Mouse (Mus musculus): ENCODE measurements around the gene Pklr.

Gene Pklr

GRCm38 (mm10) chr3:89135958-89136357 lies at the start of gene Pklr:
Pklr (plus strand) TSS chr3:89136142.
- in situ Hi-C loops (cut with MboI, MseI) = no loop called here

GRCm38 (mm10) chr3:89087338-89088110 lies 48.4 kb upstream of the Pklr start:
- in situ Hi-C loops (cut with MboI, MseI) = no loop called here

GRCm38 (mm10) chr3:89088974-89089373 lies 47.0 kb upstream of the Pklr start:
- in situ Hi-C loops (cut with MboI, MseI) = no loop called here

- in situ Hi-C loops (cut with MboI, MseI) = loop anchor here (5.0 kb wide), 1 partner anchor 117 kb away; no protein-coding TSS in a partner anchor
Measured at GRCm38 (mm10) chr3:89089882-89090591, 45.9 kb upstream of the Pklr start.

GRCm38 (mm10) chr3:89090694-89091655 lies 45.0 kb upstream of the Pklr start:
- in situ Hi-C loops (cut with MboI, MseI) = loop anchor here (5.0 kb wide), 1 partner anchor 116 kb away; no protein-coding TSS in a partner anchor

- in situ Hi-C loops (cut with MboI, MseI) = loop anchor here (5.0 kb wide), 1 partner anchor 115 kb away; no protein-coding TSS in a partner anchor
Measured at GRCm38 (mm10) chr3:89091811-89092508, 44.0 kb upstream of the Pklr start.

GRCm38 (mm10) chr3:89092509-89093090 lies 43.3 kb upstream of the Pklr start:
- in situ Hi-C loops (cut with MboI, MseI) = loop anchor here (5.0 kb wide), 1 partner anchor 115 kb away; no protein-coding TSS in a partner anchor

GRCm38 (mm10) chr3:89093175-89093574 lies 42.8 kb upstream of the Pklr start, which contains the start of gene Rusc1:
Rusc1 (minus strand) TSS chr3:89093311.
- in situ Hi-C loops (cut with MboI, MseI) = loop anchor here (5.0 kb wide), 1 partner anchor 114 kb away; no protein-coding TSS in a partner anchor

GRCm38 (mm10) chr3:89094021-89094420 lies 41.9 kb upstream of the Pklr start:
- in situ Hi-C loops (cut with MboI, MseI) = loop anchor here (5.0 kb wide), 1 partner anchor 113 kb away; no protein-coding TSS in a partner anchor

GRCm38 (mm10) chr3:89100811-89101210 lies 35.1 kb upstream of the Pklr start, which contains the start of gene Gm43738:
Gm43738 (minus strand) TSS chr3:89101099.
- in situ Hi-C loops (cut with MboI, MseI) = no loop called here

GRCm38 (mm10) chr3:89101459-89101811 lies 34.5 kb upstream of the Pklr start:
- in situ Hi-C loops (cut with MboI, MseI) = no loop called here

- in situ Hi-C loops (cut with MboI, MseI) = no loop called here
Measured at GRCm38 (mm10) chr3:89101812-89102494, 34.0 kb upstream of the Pklr start, which contains the start of gene Fdps. Fdps (minus strand) TSS chr3:89101959.

GRCm38 (mm10) chr3:89102495-89103290 lies 33.2 kb upstream of the Pklr start:
- in situ Hi-C loops (cut with MboI, MseI) = no loop called here

- in situ Hi-C loops (cut with MboI, MseI) = no loop called here
Measured at GRCm38 (mm10) chr3:89103291-89103595, 32.7 kb upstream of the Pklr start.

- in situ Hi-C loops (cut with MboI, MseI) = no loop called here
Measured at GRCm38 (mm10) chr3:89106881-89107280, 29.1 kb upstream of the Pklr start.

GRCm38 (mm10) chr3:89107545-89107944 lies 28.4 kb upstream of the Pklr start:
- in situ Hi-C loops (cut with MboI, MseI) = no loop called here

- in situ Hi-C loops (cut with MboI, MseI) = no loop called here
Measured at GRCm38 (mm10) chr3:89108146-89108545, 27.8 kb upstream of the Pklr start.

GRCm38 (mm10) chr3:89113058-89113457 lies 22.9 kb upstream of the Pklr start:
- in situ Hi-C loops (cut with MboI, MseI) = no loop called here

GRCm38 (mm10) chr3:89115522-89115921 lies 20.4 kb upstream of the Pklr start:
- in situ Hi-C loops (cut with MboI, MseI) = loop anchor here (5.0 kb wide), 1 partner anchor 102 kb away; the partner anchor contains the start of gene Thbs3
